Mouse (Mus musculus): ENCODE results near the gene Lrg1.
"Not testable (repeated sequence)": the region's sequence is repeated elsewhere in the genome, so short reads cannot be mapped to it uniquely, and the experiment has no call there.

The Lrg1 gene

GRCm38 (mm10) chr17:56108334-56109044, 13.3 kb downstream of the Lrg1 start:
- DNase-seq = no peak

- no peak for DNase-seq
These were observed 14.1 kb downstream of the Lrg1 start for GRCm38 (mm10) chr17:56107736-56108135.

DNA sequence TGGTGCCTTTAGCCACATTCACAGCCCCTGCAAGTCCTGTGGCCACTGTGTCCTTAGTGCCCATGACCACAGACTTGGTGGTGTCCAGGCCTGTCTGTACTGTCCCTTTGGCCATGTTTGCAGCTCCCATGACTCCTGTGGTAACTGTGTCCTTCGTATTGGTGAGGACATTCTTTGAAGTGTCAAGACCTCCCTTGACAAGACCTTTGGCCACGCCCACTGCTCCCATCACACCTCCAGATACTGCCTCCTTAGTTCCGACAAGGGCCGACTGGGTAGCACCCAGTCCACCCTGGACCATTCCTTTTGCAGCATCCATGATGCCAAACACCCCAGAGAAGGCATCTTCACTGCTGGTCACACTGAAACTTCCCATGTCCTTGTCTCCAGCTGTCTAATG, 14.8 kb downstream of the Lrg1 start:
- DNase-seq = no peak

GRCm38 (mm10) chr17:56106436-56106835, 15.4 kb downstream of the Lrg1 start:
- DNase-seq = not testable (repeated sequence)

DNA sequence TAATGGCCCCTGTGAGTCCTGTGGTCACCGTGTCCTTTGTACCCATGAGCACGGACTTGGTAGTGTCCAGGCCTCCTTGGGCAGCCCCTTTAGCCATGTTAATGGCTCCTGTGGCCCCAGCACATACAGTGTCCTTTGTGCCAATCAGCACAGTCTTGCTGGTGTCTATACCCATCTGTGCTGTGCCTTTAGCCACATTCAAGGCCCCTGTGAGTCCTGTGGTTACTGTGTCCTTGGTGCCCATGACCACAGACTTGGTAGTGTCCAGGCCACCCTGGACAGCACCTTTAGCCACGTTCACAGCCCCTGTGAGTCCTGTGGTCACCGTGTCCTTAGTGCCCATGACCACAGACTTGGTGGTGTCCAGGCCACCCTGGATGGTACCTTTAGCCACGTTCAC, 17.0 kb downstream of the Lrg1 start:
- DNase-seq = not testable (repeated sequence)

DNA sequence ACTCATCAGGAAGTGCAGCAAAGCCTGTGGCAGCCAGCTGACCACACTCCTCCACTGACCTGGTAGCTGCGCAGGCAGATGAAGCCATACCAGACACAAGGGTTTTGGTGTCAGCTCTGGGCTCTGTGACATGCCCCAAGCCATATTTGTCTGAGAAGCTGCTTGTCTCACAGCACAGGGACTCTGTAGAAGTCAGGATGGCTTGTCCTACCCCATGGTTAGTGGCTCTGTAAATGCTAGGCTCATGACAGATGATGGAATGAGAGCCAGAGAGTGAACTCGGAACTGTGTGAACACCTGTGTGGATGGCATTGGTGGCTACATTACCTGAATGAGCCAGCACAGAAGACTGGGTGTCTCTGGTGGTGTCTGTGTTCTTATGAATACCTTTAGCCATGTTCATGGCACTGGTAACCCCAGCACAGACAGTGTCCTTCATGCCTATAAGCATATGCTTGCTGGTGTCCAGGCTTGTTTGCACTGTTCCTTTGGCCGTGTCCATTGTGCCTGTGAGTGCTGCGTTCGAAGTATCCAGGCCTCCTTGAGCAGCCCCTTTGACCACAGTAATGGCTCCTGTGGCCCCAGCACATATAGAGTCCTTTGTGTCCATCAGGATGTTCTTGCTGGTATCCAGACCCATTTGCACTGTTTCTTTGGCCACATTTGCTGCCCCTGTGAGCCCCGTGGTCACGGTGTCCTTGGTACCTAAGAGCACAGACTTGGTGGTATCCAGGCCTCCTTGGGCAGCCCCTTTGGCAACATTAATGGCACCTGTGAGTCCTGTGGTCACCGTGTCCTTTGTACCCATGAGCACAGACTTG, 18.1 kb downstream of the Lrg1 start:
- no peak for DNase-seq

GRCm38 (mm10) chr17:56102927-56103326, 18.9 kb downstream of the Lrg1 start:
- no peak for DNase-seq

DNA sequence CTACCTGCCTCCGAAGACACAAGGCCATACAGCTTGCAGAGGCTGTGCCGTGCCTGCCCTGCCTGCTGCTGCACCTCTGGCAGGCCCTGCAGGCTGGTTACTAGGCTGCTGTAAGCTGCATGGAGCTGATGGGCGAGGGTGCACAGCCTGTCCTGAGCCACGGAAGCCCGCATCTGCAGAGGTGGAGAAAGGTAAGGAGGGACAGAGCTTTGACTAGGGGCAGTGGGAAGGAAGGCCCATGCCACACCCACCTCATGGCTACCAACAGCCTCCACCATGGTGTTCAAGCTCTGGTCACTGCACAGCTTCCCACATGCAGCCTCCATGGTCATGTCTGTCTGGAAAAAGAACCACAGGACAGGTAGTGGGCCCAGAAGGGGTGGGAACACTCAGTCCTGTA, 19.6 kb downstream of the Lrg1 start:
- DNase-seq = no peak

- no peak for DNase-seq
These were observed 21.0 kb downstream of the Lrg1 start for GRCm38 (mm10) chr17:56100811-56101210.

GRCm38 (mm10) chr17:56098711-56099572, 22.9 kb downstream of the Lrg1 start:
- DNase-seq = peak; percentile 42

- no peak for DNase-seq
These were observed 23.6 kb downstream of the Lrg1 start for GRCm38 (mm10) chr17:56098180-56098579.

GRCm38 (mm10) chr17:56096883-56097282, 24.9 kb downstream of the Lrg1 start:
- no peak for DNase-seq

- no peak for DNase-seq
These were observed 29.0 kb downstream of the Lrg1 start for GRCm38 (mm10) chr17:56092794-56093193.

GRCm38 (mm10) chr17:56092312-56092711, 29.5 kb downstream of the Lrg1 start:
- no peak for DNase-seq

- DNase-seq = peak; percentile 34
These were observed 40.8 kb downstream of the Lrg1 start for GRCm38 (mm10) chr17:56080781-56081585.

GRCm38 (mm10) chr17:56079921-56080320, 41.9 kb downstream of the Lrg1 start:
- DNase-seq = no peak

DNA sequence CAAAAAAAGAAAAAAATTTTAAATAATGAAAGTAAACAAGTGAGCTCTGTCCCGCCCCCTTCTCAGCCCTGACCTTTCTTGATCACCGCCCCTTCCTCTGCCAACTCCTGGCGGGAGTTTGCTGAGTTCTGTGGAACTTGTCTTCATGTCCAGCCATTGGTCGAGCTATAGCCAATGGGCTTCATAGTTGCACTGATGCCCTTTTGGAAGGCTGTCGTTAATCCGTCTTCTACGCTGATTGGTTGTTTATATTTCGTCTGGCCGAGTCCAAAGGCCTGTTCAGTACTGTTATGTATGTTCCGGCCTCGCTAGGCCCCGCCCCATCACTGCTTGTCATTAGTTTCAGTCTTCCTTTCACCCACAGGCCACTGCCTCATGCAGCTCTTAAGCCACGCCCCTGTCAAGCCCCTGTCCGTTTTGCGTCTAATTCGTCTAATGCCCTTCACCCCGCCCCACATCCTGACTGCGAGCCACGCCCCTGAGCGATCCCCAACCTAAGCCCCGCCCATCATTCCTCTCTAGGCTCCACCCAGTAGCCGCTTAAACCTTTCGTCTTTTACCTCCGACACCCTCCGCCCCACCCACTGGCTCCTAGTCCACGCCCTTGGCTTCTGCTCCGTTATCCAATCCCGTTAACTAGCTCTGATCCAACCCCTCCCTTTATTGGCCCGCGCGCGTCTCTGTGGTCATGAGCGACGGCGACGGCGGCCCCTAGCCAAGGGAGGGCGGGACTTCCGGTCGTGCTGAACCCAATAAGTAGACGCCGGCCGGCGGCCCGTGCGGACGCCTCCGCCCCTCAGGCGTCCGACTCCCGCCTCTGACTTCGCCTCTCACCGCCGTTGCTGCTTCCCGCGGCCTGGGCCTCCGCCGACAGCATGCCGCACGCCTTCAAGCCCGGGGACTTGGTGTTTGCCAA, 42.7 kb downstream of the Lrg1 start, which contains the start of gene Hdgfl2:
Gene Hdgfl2 (plus strand): TSS at position 755 of the 916 bp plus-strand sequence.
- peak; percentile 99 for DNase-seq

DNA sequence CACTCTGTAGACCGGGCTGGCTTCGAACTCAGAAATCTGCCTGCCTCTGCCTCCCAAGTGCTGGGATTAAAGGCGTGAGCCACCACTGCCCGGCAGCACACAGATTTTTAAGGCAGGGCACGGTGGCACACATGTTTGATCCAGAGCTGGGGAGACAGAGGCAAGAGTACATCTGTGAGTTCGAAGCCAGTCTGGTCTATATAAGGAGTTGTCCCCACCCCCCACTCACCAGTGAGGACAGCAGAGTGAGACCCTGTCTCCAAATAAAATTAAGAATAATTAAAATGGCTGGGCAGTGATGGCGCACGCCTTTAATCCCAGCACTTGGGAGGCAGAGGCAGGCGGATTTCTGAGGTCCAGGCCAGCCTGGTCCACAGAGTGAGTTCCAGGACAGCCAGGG, 43.4 kb downstream of the Lrg1 start:
- peak; percentile 27 for DNase-seq

DNA sequence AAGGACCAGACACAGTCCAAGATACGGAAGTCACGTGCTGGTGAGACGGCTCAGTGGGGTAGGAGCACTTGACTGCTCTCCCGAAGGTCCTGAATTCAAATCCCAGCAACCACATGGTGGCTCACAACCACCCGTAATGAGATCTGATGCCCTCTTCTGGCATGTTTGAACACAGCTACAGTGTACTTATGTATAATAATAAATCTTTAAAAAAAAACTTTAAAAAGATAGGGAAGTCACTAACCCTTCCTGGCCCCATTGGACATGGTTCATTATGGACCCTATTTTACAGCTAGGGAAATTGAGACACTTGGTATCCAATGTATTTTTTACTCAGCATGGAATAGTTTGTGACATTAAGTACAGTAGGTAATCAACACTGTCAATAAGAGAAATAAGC, 44.3 kb downstream of the Lrg1 start:
- no peak for DNase-seq

DNA sequence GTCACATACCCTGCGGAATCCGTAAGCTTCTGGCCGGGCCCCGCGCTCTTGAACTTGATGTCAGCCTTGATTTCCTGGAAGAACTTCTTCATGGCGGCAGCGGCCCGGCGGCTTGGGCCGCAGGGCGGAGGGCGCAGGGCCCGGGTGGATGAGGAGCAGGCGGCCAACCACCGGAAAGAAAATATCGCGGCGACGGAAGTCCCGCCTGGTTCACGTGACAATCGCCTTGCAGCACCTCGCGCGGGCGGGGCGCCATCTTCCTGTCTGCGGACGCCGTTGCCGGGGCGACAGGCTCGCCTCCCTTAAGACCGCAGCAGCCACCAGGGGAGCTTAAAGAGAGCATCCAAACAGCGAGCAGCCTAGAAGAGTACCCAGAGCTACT, 47.0 kb downstream of the Lrg1 start, which contains the start of gene Ubxn6:
Gene Ubxn6 (minus strand): TSS at position 202 of the 382 bp plus-strand sequence.
- DNase-seq = peak; percentile 98

Measured in thymus, postnatal 4 days (tissue).